Mouse (Mus musculus) CD4-positive helper T cell, adult 2 months (primary cell): Measurements from ENCODE around the gene Bbs1.
"Not testable (repeated sequence)": the region's sequence is repeated elsewhere in the genome, so short reads cannot be mapped to it uniquely, and the experiment has no call there.

Experiments
- DNase-seq: peaks from one replicate; pipeline ENCODE4 v3.0.0-alpha.2; 2012; ENCODE audit warnings: low read depth, missing footprints, low spot score

The Bbs1 gene

DNA sequence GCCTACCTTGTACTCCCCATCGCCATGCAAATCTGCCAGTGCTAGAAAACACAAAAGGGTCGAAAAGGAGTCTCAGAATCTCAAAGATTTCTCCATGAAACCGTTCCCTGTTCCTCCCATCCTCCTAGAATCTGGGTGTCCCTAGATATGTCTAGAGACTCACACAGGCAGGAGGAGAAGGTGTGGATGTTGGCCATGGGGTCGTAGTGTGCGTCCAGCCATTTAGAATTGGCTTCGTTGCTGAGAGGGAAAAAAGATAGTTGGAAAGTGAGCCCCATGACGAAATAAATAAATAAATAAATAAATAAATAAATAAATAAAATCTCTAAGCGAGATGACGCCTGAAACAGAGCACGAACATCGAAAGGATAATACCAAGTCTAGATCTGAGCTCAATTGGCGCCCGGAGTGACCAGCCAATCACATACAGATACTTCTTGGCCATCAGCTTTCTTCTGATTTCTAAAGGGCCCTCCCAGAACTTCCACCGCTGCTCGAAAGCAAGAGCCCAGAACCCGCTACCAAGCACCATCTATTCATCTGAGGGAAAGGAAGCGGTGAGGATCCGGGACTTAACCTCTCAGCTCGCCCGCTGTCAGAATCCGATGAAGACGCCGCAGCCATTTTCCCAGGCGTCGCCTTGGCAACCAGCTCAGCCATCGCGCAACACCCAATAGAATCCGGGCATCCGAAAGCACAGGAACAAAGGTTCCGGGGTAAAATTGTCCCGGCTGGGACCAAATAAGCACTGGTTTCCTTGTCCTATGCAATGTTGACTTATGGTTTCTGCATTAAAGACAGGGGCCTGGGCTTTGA is at the start of gene Bbs1:
Gene Bbs1 (minus strand): TSS at position 650 of the 816 bp plus-strand sequence.
- peak; percentile 83 for DNase-seq

DNA sequence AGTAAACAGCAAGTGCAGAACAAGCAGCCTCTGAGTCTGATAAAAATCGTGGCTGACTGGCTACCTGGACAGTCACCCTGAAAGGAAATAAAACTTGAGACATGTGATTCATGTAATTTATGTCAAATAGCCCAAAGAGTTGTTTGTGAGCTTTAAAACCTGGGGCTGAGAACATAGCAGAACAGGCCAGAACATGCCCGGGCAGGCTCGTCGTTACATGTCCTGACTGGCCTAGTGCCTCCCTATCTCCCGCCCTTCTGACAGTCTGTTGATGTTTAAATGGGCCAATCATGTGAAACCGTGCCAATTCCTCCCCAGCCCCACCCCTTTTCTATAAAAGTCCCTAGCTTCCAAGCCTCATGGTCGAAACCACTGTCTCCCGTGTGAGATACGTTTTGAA is 42.2 kb upstream of the Bbs1 start:
- DNase-seq, result not testable (repeated sequence)

DNA sequence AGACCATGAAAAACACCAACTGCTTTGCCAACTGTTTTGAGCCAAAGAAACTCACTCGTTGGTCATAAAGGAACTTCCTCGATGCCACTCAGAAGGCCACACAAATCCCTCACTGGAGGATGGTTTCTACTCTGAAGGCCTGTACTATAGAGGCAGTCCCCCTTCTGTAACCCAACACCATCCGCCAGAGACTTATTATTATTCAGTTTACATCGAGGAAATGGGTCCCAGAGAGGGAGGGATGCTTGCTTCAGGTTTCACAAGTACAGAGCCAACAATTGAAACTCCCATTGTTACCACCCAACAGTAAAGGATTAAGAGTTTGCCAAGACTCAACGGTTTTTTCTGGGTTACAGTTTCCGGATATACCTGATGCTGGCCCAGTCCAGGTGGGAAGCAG is 39.1 kb upstream of the Bbs1 start:
- DNase-seq, result no peak

DNA sequence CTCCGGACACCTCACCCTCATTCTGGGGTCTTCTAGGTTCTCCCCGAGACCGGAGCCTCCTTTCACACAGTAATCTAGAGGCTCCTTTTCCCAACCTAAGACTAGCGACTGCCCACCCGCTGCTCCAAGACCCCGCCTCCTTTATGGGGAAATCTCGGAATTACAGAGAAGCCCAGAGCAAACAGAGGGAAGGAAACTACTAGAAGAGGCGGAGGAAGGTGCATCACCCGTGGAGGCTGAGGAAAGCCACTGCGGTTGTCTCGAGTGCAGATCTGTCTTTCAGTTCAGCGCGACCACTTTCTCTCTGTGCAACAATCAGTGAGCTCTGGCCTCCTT is 36.8 kb upstream of the Bbs1 start:
- DNase-seq, result no peak

DNA sequence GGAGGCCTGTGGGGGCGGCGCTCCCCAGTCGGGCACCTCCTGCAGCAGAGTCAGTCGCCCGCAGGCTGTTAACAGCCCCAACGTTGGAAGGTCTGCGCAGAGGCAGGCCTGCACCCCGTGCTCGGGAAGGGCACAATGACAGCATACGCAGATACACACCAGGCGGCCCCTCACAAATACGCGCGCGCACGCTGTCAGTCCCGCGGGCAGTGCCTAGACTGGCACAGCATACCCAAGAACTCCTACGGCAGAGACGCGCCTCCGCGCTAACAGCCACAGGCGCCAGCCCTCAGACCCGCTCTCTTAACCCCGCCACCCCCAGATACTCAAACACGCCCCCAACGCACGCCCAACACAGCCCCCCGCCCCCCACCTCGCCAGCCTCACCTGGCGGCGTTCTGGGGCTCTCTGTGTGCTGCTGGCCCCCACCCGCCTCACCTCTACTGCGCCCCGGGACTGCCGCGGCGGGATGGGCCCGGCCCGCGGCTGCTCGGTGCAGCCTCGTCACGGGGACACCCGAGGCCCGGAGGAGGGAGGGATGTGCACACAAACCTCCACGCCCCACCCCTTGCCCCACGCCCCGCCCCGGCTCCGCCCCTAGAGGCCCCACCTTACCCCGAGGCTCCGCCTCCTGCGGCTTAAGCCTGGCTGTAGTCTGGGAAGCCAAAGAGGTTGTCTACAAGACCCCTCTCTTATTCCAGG is 36.3 kb upstream of the Bbs1 start, which contains the start of gene Peli3:
Gene Peli3 (minus strand): TSS at position 577 of the 702 bp plus-strand sequence.
- peak; percentile 82 for DNase-seq

DNA sequence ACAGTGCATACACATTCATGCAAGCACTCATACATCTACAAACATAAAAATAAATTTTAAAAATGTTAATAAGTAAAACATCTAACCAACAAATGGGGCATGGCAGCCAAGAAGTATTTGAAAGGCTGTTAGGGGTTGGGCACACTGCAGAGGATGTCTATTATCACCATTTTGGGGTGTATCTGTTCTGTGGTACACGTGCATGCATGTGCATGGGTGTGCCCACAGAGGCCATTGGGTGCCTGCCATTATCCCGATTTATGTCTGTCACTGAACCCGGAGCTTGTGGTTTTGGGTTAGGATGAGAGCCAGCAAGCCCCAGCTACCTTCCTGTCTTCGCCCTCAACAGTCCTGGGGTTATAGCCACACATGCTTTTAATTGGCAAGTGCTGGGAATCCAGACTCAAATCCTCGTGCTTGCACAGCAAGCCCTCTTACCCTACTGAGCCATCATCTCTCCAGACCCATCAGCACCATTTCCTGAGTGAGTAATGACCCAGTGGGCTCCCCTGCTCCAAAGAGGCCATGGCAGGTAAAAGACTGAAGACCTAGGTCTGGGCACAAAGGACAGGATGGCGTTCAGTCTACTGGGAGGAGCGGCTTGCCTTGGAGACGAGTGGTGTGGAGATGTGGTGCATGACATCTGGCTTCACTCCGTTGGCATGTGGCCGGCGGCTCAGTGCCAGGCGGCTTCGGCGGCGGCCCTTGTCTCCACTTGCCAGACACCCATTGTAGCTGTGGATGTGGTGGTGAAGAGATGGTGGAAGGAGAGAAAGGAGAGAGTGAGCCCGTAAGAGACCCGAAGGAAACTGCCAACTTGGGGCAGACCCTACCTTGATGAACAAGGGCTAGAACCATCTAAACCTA is 31.2 kb upstream of the Bbs1 start:
- DNase-seq, result no peak

DNA sequence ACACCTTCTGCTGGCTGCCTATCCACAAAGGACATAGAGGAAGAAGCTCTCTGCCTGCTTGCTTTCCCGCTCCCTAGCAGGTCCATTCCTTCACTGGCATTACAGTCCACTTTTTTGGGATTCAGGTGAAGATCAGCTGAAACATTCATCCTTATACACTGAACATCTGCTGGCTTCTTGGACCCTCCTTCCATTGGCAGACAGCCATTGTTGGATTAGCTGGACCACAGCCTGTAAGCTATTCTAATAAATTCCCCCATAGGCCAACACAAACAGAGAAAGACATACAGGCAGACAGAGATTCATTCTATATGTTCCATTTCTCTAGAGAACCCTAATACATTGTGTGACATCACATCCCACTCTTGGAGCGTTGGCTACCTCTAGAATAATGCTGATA is 30.5 kb upstream of the Bbs1 start:
- DNase-seq, result no peak

DNA sequence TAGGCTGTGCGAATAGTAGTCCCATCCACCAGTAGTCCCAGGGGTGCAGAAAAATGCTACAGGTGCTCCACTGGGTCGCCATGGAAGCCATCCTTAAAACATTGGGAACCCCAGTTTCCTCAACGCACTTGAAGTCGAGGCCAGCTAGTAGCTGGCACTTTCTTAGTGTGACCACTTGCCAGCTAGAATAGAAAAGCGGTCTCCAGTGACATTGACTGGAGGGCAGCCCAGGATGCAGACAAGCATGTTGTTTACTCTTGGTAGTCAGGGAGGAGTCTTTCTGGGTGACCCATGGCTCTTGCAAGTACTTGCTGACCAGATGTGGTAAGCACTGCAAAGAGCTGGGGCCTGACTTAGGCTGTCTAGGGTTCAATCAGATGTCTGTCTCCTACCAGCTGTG is 22.4 kb upstream of the Bbs1 start:
- DNase-seq, result no peak

DNA sequence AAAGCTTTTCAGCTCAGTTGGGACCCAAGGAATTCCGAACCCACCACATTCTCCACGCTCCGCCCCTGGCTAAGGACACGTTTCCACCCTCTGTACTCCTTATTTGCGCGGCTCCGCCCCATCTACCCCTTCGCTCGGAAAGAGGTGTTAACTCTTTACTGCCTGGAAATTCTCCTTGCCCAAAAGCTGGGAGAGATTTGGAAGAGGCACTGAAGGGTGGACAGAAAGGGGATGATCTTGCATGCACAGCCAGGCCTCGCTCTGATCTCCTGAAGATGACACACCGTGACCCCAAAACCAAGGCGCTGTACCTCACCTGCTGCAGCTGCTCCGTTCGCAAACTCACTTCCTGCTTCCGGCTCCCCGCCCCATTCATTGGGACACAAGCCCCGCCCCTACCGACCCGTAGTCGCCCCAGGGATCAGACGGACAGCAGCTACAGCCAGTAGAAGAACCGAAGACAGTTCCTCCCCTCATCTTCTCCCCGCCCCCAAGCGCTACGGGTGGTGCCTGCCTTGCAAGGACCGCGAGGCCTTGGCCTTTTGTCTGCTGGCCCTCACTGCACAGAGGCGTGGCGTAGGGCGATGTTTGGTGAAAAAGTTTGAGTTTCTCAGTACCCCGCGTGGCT is 21.6 kb upstream of the Bbs1 start, which contains the start of gene Dpp3:
Gene Dpp3 (minus strand): TSS at position 384 of the 628 bp plus-strand sequence.
- peak; percentile 96 for DNase-seq

DNA sequence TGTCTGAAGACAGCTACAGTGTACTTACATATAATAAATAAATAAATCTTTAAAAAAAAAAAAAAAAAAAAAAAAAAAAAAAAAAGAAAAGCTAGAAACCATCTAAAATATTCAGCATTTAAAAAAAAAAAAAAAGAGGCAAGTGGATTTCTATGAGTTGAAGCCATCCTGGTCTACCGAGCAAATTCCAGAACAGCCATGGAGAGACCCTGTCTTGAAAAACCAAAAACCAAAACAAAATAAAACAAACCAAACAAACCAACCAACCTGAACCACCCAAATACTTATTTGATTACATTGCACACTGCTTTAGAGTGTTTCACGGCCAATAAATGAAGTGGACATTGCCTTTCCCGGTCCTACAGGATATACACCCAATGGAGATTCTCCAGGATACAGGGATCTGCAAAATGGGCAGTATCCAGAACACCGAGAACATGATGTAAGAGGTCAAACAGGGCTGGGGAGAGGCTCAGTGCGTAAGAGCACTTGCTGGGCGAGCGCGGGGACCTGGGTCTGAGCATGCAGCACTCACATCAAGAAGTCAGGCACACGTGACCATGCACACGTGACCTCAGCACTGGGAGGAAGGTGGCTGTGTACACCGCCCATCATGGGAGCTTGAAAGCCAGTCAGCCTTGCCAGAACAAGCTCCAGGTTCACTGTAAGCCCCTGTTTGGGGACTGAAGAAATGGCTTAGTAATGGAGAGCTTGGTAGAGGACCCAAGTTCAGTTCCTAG is 18.9 kb upstream of the Bbs1 start:
- no peak for DNase-seq

DNA sequence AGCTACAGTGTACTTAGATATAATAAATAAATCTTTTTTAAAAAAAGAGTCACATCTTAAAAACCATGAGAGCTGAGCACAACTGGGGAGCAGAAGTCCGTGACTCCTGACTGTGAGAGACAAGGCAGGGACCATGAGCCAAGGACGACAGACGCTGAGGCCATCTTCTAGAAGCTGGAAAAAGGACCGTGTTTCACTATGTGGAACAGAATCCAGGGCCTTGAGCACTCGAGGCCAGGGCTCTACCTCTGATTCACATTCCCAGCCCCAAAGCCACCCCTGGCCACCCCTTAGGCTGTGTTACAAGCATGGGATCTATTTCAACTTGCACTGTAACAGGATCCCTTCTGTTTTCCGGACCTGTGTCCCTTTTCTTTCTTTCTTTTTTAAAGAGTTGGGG is 13.2 kb upstream of the Bbs1 start:
- DNase-seq, result no peak

DNA sequence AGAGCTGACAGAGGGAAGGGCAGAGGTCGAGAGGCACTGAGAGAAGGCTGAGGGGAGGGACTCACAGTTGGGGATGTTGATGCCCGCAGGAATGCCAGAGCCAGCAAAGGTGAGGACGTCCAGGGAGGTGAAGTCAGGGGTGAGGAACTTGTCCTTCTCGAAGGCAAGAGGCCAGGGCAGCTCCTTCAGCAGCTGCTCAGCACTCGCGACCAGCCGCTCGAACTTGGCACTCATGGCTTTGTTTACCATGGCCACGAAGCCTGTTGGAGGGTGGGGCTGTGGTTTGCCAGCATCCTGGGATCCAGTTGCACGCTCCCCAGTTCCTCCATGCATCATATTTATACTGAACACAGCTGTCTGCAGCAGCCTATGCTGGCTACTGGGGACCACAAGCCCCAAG is 10.4 kb upstream of the Bbs1 start:
- no peak for DNase-seq

DNA sequence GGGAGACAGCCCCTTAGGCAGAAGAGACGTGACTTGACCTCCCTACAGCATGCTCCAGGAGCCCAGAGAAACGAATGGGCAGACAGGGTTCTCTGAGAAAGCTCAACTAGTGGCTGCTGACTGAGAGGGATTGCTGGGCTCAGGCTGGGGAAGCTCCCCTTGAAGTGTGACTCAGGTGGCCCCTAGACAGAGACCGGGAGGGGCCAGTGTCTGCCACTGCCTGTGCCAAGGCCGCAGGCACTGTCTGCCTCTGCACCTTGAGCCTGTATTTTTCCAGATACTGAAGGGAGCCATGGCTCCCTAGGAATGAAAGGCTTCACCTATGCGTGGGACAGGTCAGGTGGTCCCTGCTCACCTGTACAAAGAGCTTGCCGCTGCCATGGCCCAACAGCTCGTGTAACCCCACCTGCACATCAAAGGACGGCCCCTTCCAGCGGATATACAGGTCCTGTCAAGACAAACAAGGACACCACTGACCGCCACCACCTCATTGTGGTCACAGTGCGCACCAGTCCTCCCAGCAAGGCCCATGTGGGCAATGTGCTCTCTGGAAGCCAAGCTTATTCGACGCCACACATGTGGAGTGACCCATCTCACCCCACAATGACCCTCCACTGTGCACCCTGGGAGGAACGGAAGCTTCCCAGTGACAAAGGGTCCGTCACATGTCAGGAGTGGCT is 9.6 kb upstream of the Bbs1 start:
- DNase-seq, result no peak

DNA sequence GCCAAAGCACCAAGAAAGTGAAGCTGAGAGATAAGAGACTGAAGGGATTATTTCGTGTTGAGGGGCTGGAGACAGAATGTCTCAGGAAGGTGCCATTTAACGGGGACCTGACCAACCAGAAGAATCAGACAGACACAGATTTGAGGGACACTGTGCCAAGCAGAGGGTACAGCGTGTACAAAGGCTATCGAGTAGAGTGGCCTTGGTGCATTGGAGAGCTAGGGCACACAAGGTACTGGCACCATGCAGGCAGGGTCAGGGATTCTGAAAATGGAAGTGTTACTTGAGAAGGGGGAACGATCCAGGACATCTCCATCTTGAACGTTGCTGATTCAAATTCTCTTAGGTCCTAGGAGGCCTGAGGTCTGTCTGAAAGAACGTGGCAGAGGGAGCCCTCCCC is 2.9 kb upstream of the Bbs1 start:
- DNase-seq, result no peak

DNA sequence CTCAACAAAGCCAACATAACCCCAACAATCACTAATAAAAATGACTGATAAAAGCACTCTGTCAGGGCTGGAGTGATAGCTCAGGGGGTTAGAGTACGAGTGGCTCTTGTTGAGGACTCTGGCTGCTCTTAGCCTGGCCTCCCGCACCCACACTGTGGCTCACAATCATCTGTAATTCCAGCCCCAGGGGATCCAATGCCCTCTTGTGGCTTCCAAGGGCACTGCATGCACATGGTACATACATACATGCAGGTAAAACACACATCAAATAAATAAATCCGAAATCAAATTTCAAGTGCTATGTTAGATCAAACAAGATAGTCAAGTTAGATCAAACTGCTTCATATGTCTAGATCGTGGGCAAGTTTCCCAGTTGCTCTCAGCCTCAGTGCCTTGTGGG is 1.7 kb upstream of the Bbs1 start:
- DNase-seq, result peak; percentile 34

DNA sequence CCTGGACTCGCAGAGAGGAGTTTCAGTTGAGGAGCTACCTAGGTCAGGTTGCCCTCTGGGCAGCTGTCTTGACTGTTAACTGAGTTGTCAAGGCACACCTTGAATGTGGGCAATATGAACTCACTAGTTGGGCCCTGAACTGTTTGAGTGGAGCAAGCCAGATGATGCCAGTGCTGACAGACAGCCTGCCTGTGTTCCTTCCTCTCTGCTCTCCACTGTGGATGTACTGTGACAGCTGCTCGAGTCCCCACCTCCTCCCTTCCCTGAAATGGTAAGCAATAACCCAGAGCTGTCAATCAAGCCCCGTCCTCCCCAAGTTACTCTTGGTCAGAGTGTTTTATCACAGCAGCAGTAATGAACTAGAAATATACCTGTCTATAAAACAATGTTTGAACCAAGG is 6.5 kb downstream of the Bbs1 start:
- no peak for DNase-seq

DNA sequence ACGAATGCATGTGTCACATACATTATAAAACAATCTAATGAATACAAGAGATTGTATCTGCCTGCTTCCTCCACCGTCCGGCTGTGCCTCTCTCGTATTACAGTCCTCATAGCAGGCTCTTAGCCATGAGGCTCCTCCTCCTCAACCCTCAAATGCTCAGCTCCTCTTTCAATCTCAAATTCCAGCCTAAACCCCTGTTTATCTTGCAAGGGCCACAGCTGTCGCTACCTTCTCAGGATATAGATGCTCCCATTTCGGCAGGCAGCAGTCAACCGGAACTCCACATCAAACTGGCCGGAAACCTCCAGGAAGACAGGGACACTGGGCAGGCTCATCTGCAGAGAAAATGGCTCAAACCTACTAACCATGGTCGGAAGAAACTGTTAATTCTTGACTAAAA is 7.5 kb downstream of the Bbs1 start:
- DNase-seq, result no peak

DNA sequence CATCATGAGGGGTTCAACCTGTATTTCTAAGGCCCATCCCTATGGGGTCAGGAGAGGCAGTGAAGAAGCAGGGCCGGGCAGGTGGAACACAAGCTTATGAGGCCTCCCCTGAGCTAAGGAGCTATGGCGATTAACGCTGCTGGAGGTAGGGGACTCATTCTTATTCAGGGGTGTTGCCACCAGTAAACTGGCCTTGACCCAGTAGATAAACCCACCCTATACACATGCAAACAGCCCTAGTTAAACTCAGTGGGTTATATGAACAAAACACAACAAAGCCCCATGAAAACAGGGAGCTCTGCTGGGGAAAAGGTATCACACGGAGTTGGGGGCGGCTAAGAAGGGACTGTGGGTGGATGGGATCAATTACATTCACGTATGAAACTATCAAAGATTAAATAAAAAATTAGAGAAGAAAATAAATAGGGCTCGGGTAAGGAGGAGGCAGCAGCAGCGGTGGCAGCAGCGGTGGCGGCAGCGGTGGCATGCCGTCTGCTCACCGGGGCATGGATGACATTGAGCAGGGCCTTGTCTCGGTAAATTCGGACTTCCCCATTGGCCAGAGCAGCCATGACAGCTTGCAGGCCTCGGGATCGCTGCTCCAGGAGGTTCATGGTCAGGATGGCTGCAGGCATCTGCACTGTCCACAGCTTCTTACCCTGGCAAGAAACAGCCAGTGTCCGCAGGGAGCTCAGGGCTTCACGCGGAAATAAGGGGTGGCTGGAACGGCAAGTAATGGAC is 9.5 kb downstream of the Bbs1 start:
- DNase-seq, result no peak

DNA sequence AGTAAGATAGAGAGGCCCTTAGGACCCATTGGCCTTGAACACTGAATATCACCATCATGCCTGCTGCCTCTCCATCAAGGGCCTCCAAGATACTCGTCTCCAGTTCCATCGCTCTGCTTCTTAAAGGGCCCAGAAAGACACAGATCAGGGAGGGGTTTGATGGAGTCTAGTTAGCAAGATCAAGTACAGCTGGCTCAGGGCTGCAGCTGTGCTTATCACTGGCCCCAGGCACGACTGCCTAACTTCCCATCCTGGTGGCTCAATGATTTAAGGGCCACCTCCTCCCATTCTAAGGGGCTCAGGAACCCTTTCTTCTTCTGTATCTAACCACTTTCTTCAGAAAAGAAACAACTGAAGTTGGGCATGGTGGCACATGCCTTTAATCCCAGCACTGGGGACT is 14.6 kb downstream of the Bbs1 start:
- DNase-seq, result no peak

DNA sequence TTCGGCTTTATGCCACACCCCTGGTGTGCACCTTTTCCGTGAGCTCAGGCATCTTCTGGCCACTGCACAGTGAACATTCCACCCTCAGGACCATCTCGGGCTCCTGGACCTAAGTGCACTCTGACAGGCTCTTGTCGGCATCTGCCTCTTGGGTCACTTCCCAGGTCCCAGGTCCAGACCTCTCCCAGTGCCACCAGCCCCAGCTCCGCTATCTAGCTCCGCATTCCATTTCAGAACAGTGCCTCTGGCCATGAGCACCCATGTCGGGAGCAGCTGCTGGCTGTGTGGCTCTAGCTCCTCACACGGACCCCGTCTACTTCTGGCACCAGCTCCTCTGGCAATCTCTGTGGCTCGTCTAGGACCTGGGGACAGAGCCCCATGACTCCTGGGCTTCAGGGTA is 16.6 kb downstream of the Bbs1 start:
- DNase-seq, result no peak
